Mouse (Mus musculus): Measurements from ENCODE around the gene Kif5c. TPM values are rescaled to one million over a fixed set of nuclear protein-coding genes. Genes with fewer than 3 reads are reported as not detected.

Gene Kif5c
- total RNA-seq, 2 experiments from 2014 or later: 0.24 to 0.41 TPM

DNA sequence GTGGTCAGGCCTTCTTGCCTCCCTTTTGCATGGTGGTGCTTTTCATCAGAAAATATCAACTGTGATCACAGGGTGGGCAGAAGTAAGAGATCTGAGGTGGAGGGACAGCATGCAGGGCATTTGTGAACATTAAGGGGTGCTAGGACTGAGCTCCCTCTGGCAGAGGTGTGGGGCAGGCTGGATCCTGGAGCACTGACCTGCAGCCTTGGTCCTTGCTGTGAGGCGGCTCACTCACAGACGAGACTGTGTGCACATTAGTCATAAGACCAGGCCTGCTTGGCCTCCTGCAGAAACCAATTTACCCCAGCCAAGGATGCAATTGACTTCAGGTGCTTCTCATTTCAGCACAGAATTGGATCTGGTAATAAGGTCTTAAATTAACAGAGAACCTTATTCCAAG lies 128.6 kb downstream of the Kif5c start:
- no peak for DNase-seq

DNA sequence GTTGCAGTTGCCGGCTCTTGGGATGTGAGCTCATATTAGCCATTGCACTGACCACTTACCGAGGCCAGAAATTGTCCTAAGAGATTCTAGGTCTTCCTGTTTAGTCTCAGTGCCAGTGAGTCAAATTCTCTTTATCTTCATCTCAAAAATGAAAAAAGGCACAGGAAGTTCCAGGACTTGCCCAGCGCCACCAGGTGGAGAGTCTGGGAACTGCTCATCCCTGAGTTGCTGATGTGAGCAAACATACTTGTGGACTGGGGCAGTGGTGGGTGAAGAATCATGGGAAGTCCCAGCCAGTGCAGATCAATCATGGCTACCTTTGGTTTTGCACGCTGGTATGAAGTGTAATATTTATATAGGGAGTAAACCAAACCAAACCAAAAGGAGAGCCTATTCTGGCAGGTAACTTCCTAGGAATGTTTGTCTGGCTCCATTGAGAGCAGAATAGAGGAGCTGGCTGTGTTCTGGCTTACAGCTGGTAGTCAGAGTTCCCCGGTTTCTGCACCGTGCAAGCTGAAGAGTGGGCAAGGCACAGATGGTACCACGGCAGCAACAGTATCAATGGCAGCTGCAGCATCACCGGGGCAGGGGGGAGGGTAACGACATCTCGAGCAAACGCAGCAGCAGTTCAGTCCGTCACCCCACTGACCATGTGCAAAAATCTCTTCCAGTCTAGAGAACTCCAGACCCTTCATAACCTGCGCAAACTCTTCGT lies 129.7 kb downstream of the Kif5c start:
- no peak for DNase-seq

DNA sequence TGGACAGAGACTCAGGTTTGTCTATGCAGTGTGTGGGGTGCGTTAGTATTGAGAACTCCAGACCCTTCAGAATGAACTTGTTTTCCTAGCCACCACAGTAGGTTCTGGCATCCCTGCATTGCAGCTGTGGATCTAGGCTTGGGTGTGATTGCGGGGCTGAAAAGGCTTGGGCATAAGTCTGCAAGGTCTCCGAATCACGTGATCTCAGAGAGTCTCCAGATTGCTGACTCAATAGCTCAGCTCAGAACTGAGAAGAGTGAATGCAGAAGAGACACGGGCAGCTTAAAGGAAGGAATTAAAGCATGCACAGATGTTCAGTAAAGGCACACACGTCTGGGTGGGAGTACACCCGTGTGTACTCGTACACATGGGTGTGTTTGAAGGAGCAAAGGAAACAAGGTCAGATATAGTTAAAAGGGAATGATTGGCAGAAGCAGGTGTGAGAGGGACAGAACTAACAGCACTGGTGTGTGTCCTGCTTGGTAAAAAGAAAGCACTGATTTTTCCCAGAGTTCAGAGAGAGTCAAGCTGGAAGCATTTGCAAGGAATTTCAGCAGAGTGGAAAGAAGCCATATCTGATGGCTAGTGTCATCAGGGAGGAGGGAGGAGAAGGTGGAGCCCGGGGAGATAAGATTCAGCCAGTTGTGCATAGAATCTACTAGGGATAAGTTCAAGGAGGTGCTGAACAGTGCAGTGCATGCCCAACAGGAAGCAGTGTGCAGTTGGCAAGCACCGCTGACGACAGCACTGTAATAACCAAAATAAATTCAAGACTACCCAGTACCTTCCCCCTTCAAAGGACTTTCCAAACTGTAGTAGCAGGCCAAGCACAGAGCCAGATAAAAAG lies 130.9 kb downstream of the Kif5c start:
- no peak for DNase-seq

GRCm38 (mm10) chr2:49751544-49752210 lies 132.6 kb downstream of the Kif5c start:
- DNase-seq: no peak

GRCm38 (mm10) chr2:49752211-49752607 lies 133.1 kb downstream of the Kif5c start:
- DNase-seq: no peak

GRCm38 (mm10) chr2:49753062-49753461 lies 134.0 kb downstream of the Kif5c start:
- no peak for DNase-seq

DNA sequence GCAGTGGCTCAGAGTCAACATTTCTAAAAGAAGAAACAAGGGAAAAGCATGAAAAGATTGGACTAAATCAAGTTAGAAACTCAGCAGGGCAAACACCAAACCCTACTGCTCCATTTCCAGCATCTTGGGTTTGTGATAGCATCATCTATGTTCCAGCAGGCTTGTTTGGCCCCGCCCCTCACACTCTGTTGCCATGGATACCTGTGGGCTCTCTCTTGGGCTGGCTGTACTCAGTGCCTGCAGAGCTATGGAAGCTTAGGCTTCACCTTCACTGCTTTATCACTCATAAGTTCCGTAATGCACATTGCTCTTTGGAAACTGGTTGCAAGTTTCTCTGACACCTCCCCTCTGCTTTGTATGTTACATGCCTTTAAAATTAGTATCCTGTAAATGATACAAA lies 136.0 kb downstream of the Kif5c start:
- DNase-seq: no peak

- no peak for DNase-seq
Measured at GRCm38 (mm10) chr2:49757616-49758015, 138.5 kb downstream of the Kif5c start.

DNA sequence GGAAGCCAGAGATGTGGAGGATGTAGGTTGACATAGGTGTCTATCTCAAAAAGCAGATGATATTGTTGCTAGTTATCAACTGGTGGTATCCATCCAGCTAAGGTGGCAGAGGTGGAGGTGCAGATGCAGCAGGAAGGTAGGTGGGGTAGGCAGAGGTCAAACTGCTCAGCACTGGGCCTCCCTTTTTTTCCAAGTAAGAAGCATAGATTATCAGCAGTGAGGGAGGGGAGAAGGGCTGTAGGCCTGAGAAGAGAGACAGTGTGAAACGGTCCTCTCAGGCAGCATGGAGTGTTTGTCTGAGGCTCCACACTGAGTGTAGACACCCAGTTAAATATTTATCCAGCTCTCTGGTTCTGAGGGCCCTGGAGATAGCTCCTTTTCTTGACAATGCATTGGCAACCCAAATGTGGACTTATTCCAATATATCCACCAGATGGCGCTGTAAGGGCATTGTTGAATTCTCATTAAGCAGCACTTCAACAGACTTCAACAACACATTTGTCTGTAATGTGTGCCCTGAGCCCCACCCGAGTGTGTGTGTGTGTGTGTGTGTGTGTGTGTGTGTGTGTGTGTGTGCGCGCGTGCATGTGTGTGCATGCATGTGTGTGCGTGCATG lies 145.3 kb downstream of the Kif5c start:
- no peak for DNase-seq

DNA sequence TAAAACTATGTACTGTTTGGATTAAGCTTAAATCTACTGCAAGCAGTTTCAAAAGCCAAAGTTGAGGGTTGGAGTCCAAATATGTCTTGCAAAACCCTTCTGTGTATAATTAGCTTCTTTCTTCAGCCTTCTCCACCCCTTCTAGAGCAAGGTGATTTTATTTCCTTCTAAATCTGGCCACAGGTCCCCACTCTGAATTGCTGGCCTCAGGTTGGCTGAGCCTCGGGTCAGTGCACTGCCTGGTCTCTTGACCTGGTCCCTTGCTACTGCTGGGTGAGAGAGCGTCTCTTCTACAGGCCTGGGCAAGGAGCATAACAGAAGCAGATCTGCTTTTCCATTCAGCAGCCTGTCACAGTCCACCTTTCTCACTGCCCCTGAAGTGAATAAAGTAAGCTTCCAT lies 149.8 kb downstream of the Kif5c start:
- DNase-seq: no peak

DNA sequence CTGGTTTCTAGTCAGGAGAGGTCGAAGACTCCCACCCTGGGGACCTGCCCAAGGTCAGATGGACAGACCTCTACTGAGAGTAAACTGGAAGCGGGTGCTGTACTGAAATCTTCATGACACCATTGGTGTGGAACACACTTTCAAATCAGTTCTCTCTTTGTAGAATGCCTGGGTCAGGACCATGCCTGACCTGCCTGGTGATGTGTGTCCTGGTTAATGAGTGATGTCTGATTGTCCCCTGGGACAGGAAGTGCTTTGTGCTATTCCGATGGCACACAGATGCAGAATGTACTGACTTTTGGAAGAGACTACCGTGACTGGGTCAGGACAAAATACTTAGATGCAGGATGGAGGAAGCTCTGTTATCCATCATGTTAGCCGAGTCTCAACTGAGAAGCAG lies 151.3 kb downstream of the Kif5c start:
- no peak for DNase-seq

GRCm38 (mm10) chr2:49771172-49771571 lies 152.1 kb downstream of the Kif5c start:
- DNase-seq: no peak

GRCm38 (mm10) chr2:49773194-49773931 lies 154.3 kb downstream of the Kif5c start:
- no peak for DNase-seq

GRCm38 (mm10) chr2:49774180-49774579 lies 155.1 kb downstream of the Kif5c start:
- no peak for DNase-seq

DNA sequence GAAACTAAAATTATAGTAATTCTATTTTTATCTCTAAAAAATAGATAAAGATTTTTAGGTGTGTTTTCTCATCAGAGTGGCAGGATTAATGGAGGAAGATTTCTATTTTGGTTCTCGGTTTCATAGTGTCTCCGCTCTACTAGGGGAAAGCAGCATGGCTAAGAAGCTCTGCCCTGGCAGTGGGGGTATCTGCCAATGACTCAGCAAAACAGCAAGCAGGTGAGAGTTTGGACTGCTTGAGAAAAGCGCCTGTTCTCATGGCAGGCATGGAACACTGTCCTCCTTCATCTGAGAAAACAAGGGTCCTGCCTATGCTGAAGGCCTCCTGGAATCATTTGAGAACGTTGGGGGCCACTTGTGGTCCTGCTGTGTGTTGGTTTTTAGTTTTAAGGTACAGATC lies 156.1 kb downstream of the Kif5c start:
- no peak for DNase-seq

DNA sequence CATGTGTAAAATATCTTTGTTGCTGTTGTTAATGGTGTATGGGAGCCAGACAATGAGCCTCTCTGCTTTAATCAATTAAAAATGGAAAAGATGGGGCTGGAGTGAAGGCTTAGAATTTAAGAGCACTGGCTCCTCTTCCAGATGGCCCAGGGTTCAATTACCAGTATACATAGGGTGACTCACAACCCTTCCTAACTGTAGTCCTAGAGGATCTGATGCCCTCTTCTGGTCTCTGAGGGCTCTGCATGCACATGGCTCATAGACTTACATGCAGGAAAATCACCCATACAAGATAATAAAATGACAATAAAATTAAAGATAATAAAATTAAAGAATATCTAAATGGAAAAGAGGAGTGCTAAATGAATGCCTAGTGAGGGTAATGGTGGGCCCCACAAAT lies 156.6 kb downstream of the Kif5c start:
- no peak for DNase-seq

DNA sequence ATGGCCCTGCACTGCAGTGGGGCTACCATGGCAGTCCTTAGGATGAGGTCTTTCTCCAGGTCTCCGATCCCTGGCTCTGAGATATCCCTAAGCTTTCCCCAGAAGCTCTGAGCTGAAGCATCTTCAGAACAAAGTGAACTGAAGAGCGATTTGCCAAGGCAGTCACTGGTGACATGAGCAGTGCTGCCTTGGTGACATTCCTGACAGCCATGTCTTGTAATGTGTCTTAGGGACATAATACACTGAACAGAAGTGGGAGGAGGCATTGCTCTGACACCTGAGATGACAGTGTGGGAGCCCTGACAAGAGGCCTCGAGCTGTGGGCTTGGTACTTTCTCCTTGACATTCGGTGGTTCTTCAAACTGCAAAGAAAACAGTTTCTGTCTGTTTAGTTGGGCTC lies 157.3 kb downstream of the Kif5c start:
- DNase-seq: no peak

- no peak for DNase-seq
Measured at GRCm38 (mm10) chr2:49787376-49788050, 168.4 kb downstream of the Kif5c start, which contains the start of gene Lypd6b. Gene Lypd6b, plus strand, starts transcription at chr2:49787688.

DNA sequence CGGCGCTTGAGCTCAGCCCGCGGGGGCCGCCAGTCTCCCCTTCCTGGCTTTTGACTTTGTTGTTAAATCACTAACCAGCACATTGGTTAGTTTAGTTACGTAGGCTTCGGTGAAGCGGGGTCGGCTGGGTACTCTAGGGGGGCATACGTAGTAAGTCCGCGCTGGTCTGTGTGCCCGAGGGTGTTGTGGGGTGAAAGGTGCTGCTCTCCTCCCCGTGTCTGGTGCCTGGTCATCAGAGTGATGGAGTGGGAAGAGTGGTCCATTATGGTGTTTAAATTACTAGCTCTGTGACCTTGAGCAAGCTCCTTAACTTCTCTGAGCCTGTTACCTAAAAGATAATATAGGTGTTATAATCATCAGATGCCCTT lies 168.9 kb downstream of the Kif5c start:
- DNase-seq: no peak

DNA sequence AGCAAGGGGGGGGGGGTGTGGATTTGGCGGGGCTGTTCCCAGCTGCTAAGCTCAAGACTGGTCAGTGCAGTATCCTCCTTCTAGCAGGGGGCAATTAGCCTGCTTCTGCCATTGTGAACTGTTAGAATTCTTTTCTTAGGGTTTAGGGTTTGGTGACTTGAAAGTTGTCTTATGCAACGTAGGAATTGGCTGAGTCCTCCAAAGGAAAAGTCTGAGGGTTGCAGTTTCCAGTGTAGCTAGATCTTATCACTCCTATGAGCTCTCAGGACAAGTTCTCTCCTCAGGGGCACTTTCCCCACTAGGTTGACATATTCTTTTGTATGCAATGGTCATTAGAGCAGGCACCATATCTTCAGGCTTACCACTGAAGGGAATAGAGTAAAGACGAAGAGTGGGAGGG lies 169.5 kb downstream of the Kif5c start:
- no peak for DNase-seq

DNA sequence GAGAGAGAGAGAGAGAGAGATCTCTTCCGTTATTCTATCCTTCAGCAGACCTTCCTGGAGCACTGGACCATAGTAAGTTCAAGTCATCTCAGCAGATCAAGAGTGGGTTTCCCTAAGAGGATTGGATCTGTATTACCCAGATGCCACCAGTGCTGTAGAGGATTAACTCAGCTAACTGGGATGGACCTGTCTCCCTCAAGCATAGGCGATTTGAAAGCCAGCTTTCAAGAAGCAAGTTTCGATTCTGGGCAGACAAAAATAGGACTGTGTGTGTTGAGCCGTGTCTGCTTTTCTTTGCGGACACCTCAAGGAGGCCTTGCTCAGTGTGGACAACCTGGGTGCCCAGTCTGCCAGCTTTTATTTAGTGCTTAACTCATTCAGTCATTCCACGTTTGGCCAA lies 170.0 kb downstream of the Kif5c start:
- no peak for DNase-seq
